Mouse (Mus musculus) embryonic facial prominence, embryonic 15.5 days (tissue): ENCODE results near the gene Psmd13. TPM values are rescaled to one million over a fixed set of nuclear protein-coding genes. Genes with fewer than 3 reads are reported as not detected.
"Not testable (repeated sequence)": the region's sequence is repeated elsewhere in the genome, so short reads cannot be mapped to it uniquely, and the experiment has no call there.

ENCODE experiments used
- ATAC-seq: fragments of 200-750 bp; cut with Nextera tagmentation; 2 replicates; pipeline ENCODE4 v1.8.0; 2017; ENCODE audit warnings: low read depth, moderate TSS enrichment; ENCODE audit not compliant: insufficient number of reproducible peaks, low FRiP score, low TSS enrichment
- H3K27ac ChIP-seq: fragments of 300-500 bp; sonication (generic); replicated peaks from 2 replicates; pipeline ENCODE4 v1.5.1; 2015; ENCODE audit warnings: mild to moderate bottlenecking, inconsistent platforms
- H3K27me3 ChIP-seq: fragments of 300-500 bp; sonication (generic); 2 replicates; pipeline ENCODE4 v1.6.1; 2015; ENCODE audit warnings: inconsistent platforms
- H3K36me3 ChIP-seq: fragments of 300-500 bp; sonication (generic); 2 replicates; pipeline ENCODE4 v1.6.1; 2015; ENCODE audit warnings: mild to moderate bottlenecking, inconsistent platforms
- H3K4me1 ChIP-seq: fragments of 300-500 bp; sonication (generic); 2 replicates; pipeline ENCODE4 v1.6.1; 2015; ENCODE audit warnings: inconsistent platforms
- H3K4me2 ChIP-seq: fragments of 300-500 bp; sonication (generic); replicated peaks from 2 replicates; pipeline ENCODE4 v1.6.1; 2015; ENCODE audit warnings: mild to moderate bottlenecking, inconsistent platforms
- H3K4me3 ChIP-seq: fragments of 300-500 bp; sonication (generic); replicated peaks from 2 replicates; pipeline ENCODE4 v1.5.1; 2015; ENCODE audit warnings: mild to moderate bottlenecking, inconsistent platforms
- H3K9ac ChIP-seq: fragments of 300-500 bp; sonication (generic); 2 replicates; pipeline ENCODE4 v1.6.1; 2015; ENCODE audit warnings: inconsistent platforms
- H3K9me3 ChIP-seq: fragments of 300-500 bp; sonication (generic); replicated peaks from 2 replicates; pipeline ENCODE4 v1.6.1; 2016; ENCODE audit warnings: inconsistent platforms
- WGBS: fragments of 180-500 bp; shearing (Covaris S2); methylation state at CpG from one replicate; pipeline ENCODE4 v1.1.7; 2015; 5-methylcytosine and 5-hydroxymethylcytosine counted together
- polyA plus RNA-seq: library from polyadenylated mRNA; unstranded; fragments of >200 nt; fragmentation: Nextera tagmentation; extraction: Ambion mirVana; gene quantifications from 2 replicates; pipeline ENCODE4 v1.2.1, GENCODE M21; 2015

The Psmd13 gene
- polyA plus RNA-seq, 1 experiment from 2014 or later = 209 TPM

DNA sequence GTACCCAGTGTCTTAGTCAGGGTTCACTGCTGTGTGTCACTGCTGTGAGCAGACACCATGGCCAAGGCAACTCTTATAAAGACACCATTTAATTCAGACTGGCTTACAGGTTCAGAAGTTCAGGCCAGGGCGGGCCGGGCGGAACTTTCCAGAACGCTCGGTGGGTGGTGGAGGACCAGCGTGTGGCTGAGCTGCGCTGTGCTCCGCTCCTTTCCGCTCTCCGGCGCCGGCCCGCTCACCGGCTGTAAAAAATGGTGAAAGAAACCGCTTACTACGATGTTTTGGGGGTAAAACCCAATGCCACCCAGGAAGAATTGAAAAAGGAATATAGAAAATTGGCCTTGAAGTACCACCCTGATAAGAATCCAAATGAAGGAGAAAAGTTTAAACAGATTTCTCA is 8.9 kb downstream of the Psmd13 start:
- H3K4me3 ChIP-seq, H3K27ac ChIP-seq, H3K9me3 ChIP-seq, H3K4me2 ChIP-seq, H3K9ac ChIP-seq, ATAC-seq, H3K27me3 ChIP-seq, H3K4me1 ChIP-seq: not testable (repeated sequence)
- H3K36me3 ChIP-seq = peaks cover 80% of the 10 kb centered on the region
- 93% methylated on average over 16 of the region's 16 CpGs for WGBS

GRCm38 (mm10) chr7:140894031-140894430 is 12.3 kb downstream of the Psmd13 start:
- ATAC-seq = no peak
- Histone ChIP-seq H3K4me2 (no peak overlapping the region), H3K27ac (no peak overlapping the region), H3K4me3 (no peak overlapping the region), H3K27me3 (no peaks in the 10 kb centered on the region), H3K9me3 (no peaks in the 10 kb centered on the region), H3K4me1 (no peaks in the 10 kb centered on the region), H3K36me3 (peaks cover 77% of the 10 kb centered on the region), H3K9ac (no peak overlapping the region)
- 80% methylated on average over 7 of the region's 7 CpGs for WGBS

DNA sequence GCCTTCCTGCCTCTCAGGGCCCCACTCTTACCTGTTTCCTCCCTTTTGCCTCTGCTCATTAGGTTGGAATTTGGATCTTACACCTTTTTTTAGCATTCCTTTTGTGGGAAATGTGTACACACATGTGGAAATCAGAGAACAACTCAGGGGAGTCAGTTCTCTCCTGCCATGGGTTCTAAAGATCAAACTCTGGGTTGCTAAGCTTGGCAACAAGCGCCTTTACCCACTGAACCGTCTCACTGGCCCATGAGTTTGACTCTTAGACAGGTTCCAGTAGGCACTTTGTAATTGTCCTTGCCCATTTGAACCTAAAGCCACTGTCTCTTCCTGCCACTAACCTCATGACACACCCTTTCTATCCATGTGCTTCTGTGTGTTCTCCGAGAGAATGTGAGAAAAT is 12.8 kb downstream of the Psmd13 start:
- WGBS = 89% methylated on average over 3 of the region's 3 CpGs
- Histone ChIP-seq H3K4me1 (no peaks in the 10 kb centered on the region), H3K27me3 (no peaks in the 10 kb centered on the region), H3K4me2 (no peak overlapping the region), H3K9ac (no peak overlapping the region), H3K4me3 (no peak overlapping the region), H3K27ac (no peak overlapping the region), H3K36me3 (peaks cover 74% of the 10 kb centered on the region), H3K9me3 (no peaks in the 10 kb centered on the region)
- no peak for ATAC-seq

DNA sequence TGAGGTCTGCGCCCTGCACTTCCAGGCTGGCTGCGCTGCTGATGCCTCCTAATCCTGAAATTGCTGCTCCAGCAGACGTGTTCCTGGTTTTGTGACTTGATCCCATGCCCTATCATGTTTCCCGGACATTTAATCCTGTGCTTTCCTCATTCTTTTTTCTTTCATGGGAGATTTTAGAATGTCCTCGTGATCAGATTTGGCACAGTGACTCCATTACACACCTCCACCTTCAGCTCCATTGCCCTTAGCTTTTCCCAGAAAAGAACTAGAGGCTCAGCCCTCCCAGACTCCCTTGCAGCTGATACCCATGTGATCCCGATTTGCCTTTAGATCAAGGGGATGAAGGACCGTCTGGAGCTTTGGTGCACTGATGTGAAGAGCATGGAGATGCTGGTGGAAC is 16.1 kb downstream of the Psmd13 start:
- Histone ChIP-seq H3K36me3 (peaks cover 55% of the 10 kb centered on the region), H3K4me2 (no peak overlapping the region), H3K9me3 (no peaks in the 10 kb centered on the region), H3K9ac (no peak overlapping the region), H3K27ac (no peak overlapping the region), H3K4me3 (no peak overlapping the region), H3K4me1 (no peaks in the 10 kb centered on the region), H3K27me3 (no peaks in the 10 kb centered on the region)
- WGBS = 65% methylated on average over 7 of the region's 7 CpGs
- no peak for ATAC-seq

DNA sequence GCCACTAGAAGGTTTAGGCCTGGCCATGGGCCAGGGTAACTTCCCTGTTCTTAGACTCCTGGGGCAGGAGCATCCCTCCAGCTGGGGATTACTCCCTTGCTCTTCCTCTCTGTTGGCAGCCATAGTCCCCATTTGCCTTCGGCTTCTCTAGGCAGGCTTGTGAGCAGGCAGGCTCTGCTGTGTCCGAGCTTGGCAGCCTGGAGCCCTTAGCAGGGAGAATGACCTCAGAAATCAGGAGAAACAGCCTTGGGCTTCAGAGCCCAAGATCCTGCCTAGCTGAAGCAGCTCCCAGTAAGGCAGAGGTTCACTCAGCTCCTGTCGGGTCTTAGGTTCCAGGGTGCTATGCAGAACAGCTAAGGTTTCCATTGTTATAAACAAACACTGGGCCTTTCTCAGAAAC is 17.4 kb downstream of the Psmd13 start:
- ATAC-seq = no peak
- no peak overlapping the region for H3K9ac ChIP-seq
- H3K4me3 ChIP-seq = no peak overlapping the region
- WGBS = 83% methylated on average over 3 of the region's 3 CpGs
- peaks cover 44% of the 10 kb centered on the region for H3K36me3 ChIP-seq
- H3K4me1 ChIP-seq = no peaks in the 10 kb centered on the region
- H3K9me3 ChIP-seq = no peaks in the 10 kb centered on the region
- no peaks in the 10 kb centered on the region for H3K27me3 ChIP-seq
- no peak overlapping the region for H3K4me2 ChIP-seq
- H3K27ac ChIP-seq = no peak overlapping the region

DNA sequence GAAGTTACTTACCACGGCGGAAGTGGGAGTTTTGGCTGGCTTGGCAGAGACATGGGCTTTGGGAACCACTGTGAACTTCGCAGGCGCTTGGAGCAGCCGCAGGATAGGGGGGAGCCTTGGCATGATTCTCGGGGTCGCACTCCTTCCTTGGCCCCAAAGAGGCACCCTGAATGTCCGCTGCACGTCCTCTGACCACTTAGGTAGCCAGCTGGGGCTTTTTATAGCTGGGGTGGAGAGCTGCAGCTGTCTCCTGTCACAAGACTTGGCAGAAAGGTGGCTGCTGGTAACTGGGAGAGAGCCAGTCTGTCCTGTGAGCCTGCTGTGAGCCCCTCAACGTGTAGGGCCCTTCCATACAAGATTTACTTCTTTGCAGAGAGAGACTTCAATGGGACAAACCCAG is 18.5 kb downstream of the Psmd13 start, which contains the start of gene Cox8b:
Cox8b (minus strand) TSS at position 227 of the 400 bp plus-strand sequence.
- no peak within 1 kb of the TSS for H3K9ac ChIP-seq
- no peak within 1 kb of the TSS for H3K27ac ChIP-seq
- ATAC-seq = no peak
- H3K4me1 ChIP-seq = no peaks in the 10 kb centered on the region
- H3K36me3 ChIP-seq = peaks cover 35% of the 10 kb centered on the region
- H3K27me3 ChIP-seq = no peaks in the 10 kb centered on the region
- no peak within 1 kb of the TSS for H3K4me3 ChIP-seq
- H3K9me3 ChIP-seq = no peaks in the 10 kb centered on the region
- no peak within 1 kb of the TSS for H3K4me2 ChIP-seq
- 78% methylated on average over 10 of the region's 10 CpGs for whole genome bisulfite sequencing

GRCm38 (mm10) chr7:140902036-140902875 is 20.5 kb downstream of the Psmd13 start:
- Histone ChIP-seq H3K4me1 (no peaks in the 10 kb centered on the region), H3K27ac (no peak overlapping the region), H3K27me3 (no peaks in the 10 kb centered on the region), H3K9ac (no peak overlapping the region), H3K9me3 (no peaks in the 10 kb centered on the region), H3K36me3 (peaks cover 16% of the 10 kb centered on the region), H3K4me2 (no peak overlapping the region), H3K4me3 (no peak overlapping the region)
- WGBS = 44% methylated on average over 15 of the region's 15 CpGs
- no peak for ATAC-seq

DNA sequence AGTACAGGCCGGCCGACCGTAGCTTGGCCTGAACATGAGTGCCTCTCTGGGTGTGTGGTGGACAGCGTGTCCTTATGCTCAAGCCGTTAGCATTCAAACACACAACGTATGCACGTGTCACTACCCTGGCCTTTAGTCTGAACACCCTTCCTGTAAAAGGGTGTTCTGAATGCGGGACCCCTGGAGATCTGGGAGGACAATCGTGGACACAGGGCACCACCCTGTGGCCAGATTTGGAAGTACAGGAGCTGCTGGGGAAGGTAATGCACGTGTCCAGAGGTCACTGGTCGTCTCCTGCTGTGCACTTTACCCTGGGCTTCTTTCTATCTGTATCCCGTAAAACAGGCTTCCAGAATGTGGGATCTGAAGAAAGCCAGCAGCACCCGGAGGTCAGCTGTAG is 21.4 kb downstream of the Psmd13 start:
- peaks cover 7% of the 10 kb centered on the region for H3K36me3 ChIP-seq
- no peak overlapping the region for H3K9ac ChIP-seq
- no peaks in the 10 kb centered on the region for H3K4me1 ChIP-seq
- 24% methylated on average over 13 of the region's 13 CpGs for WGBS
- H3K27ac ChIP-seq = no peak overlapping the region
- H3K4me2 ChIP-seq = no peak overlapping the region
- no peaks in the 10 kb centered on the region for H3K9me3 ChIP-seq
- no peak overlapping the region for H3K4me3 ChIP-seq
- 0 out of 2 replicates have a peak, but pooled peaks have one; percentile 6 for ATAC-seq
- H3K27me3 ChIP-seq = no peaks in the 10 kb centered on the region

DNA sequence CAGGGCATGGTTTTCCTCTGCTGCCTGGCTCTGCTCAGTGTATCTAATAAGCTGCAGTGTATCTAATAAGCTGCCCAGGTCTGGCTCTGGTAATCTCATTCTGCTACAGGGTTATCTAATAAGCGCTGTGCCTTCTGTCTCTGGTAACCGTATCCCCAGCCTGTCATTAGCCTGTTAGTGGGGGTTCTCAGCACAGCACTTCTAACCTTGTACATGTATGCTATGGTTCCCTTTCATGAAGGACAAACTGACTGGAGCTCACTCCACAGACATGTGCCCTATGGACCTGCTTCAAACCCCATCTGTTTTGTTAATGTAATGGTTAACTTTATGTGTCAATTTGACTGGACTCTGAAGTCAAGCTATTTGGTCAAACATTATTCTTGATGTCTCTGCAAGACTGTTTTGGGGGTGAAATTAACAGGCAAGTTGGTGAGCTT is 23.9 kb downstream of the Psmd13 start:
- H3K9me3 ChIP-seq = no peaks in the 10 kb centered on the region
- H3K4me3 ChIP-seq = no peak overlapping the region
- 61% methylated on average over 2 of the region's 2 CpGs for WGBS
- H3K27me3 ChIP-seq = no peaks in the 10 kb centered on the region
- peaks cover 4% of the 10 kb centered on the region; the same call in 1 of the 2 replicates for H3K4me1 ChIP-seq
- no peaks in the 10 kb centered on the region for H3K36me3 ChIP-seq
- no peak for ATAC-seq
- no peak overlapping the region for H3K27ac ChIP-seq
- no peak overlapping the region for H3K4me2 ChIP-seq
- H3K9ac ChIP-seq = no peak overlapping the region

DNA sequence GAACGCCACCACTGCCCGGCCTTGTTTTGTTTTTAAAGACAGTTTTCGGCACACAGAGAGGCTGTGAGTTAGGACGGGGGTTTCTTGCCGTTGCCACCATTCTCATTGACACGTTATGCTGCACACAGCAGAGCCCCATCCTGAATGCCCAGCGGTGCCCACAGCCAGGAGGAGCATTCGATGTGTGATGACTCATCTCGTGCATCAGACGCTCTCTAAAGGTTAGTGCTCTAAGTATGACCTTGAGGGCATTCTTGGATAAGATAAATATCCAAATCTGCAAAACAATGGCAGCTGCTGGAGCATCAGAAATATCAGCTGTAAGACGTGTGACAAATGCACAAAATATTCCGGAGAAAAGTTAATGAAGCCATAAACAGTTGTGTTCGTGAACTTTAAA is 25.4 kb downstream of the Psmd13 start:
- Histone ChIP-seq H3K4me2 (no peak overlapping the region), H3K4me1 (peaks cover 4% of the 10 kb centered on the region; the same call in 1 of the 2 replicates), H3K27me3 (no peaks in the 10 kb centered on the region), H3K36me3 (no peaks in the 10 kb centered on the region), H3K27ac (no peak overlapping the region), H3K4me3 (no peak overlapping the region), H3K9me3 (no peaks in the 10 kb centered on the region), H3K9ac (no peak overlapping the region)
- no peak for ATAC-seq
- whole genome bisulfite sequencing = 74% methylated on average over 13 of the region's 13 CpGs

- Histone ChIP-seq H3K4me2 (no peak overlapping the region), H3K27me3 (no peaks in the 10 kb centered on the region), H3K36me3 (no peaks in the 10 kb centered on the region), H3K27ac (no peak overlapping the region), H3K9ac (no peak overlapping the region), H3K4me1 (peaks cover 4% of the 10 kb centered on the region; the same call in 1 of the 2 replicates), H3K9me3 (no peaks in the 10 kb centered on the region), H3K4me3 (no peak overlapping the region)
- no peak for ATAC-seq
- WGBS = 81% methylated on average over 7 of the region's 7 CpGs
These were observed 25.9 kb downstream of the Psmd13 start for GRCm38 (mm10) chr7:140907697-140908096.

- Histone ChIP-seq H3K27ac (no peak overlapping the region), H3K27me3 (no peaks in the 10 kb centered on the region), H3K9ac (no peak overlapping the region), H3K4me1 (peaks cover 4% of the 10 kb centered on the region; the same call in 1 of the 2 replicates), H3K9me3 (no peaks in the 10 kb centered on the region), H3K4me2 (peak overlapping the region; percentile 91; the same call in 1 of the 2 replicates), H3K36me3 (no peaks in the 10 kb centered on the region), H3K4me3 (no peak overlapping the region)
- 0 out of 2 replicates have a peak, but pooled peaks have one; percentile 24 for ATAC-seq
- WGBS = 49% methylated on average over 7 of the region's 7 CpGs
These were observed 26.4 kb downstream of the Psmd13 start for GRCm38 (mm10) chr7:140908181-140908580.
